Mouse (Mus musculus): ENCODE results near the gene Olfr1410.
A peak's percentile ranks its signal among the peaks of the same experiment; 100 is the strongest.

The Olfr1410 gene

DNA sequence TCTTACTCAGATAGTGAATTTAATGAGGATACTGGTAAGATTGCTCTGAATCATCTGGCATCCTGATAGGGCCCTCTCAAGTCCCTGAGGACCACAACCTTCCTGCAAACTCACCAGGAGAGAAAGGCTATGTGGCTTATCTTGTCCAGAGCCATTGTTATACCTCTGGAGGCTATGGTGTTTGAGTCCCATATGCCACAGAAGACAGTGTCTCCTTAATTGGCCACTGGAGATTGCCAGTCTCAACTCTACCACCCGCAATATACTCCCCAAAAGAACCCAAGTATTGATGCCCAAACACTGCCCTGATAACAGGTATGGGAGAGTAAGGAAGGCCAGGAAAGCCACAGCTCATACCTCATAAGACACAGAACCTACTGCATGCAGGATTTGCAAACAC, at the start of gene Olfr1410:
Gene Olfr1410 (plus strand): TSS at position 301 of the 400 bp plus-strand sequence.
- DNase-seq (ENCODE audit: low spot score): no peak

- no peak for DNase-seq (ENCODE audit: low spot score)
These were observed 34.6 kb upstream of the Olfr1410 start, which contains the start of gene Olfr1413 for GRCm38 (mm10) chr1:92571022-92571421. TSS of gene Olfr1413 (plus strand) at chr1:92571322.

GRCm38 (mm10) chr1:92585479-92585878, 20.1 kb upstream of the Olfr1410 start, which contains the start of gene Olfr1412:
TSS of gene Olfr1412 (plus strand) at chr1:92585779.
- no peak for DNase-seq (ENCODE audit: low spot score)

DNA sequence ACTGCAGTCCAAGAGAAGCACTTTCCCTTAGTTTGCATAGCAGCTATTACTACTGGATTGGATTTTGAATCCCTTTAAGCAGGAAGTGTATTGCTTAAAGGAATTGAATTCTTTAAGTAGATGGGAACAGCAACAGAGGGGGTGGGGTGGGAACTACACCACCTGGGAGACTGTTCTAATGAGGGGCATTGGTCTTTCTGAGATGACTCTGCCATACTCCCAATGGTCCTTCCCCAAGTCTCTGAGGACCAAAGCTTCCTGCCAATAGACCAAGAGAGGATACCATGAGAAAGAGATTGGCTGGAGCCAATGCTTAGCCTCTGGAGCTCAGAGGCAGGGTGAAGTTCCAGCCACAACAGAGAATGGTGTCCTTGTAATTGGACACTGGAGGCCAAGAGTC, 11.5 kb upstream of the Olfr1410 start, which contains the start of gene Olfr1411:
Gene Olfr1411 (plus strand): TSS at position 301 of the 400 bp plus-strand sequence.
- no peak for DNase-seq (ENCODE audit: low spot score)

DNA sequence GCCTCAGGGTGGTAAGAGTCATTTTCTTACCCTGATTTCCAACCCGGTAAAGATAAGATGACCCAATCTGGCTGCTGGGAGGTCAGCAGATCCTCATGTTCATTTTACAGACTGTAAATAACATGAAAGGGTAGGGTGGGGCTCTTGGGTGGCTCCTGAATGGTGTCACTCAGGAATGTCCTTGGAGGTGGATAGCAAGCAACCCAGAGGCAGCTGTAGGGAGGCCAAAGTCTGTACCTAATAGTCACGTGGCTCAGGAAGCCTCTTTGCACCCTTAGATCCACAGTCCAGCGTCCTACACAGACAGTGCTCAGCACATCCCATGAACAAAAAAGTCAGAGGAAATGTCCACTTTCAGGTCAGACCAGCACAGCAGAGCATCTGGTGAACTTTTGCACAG, 9.6 kb upstream of the Olfr1410 start:
- DNase-seq (ENCODE audit: low spot score): no peak

DNA sequence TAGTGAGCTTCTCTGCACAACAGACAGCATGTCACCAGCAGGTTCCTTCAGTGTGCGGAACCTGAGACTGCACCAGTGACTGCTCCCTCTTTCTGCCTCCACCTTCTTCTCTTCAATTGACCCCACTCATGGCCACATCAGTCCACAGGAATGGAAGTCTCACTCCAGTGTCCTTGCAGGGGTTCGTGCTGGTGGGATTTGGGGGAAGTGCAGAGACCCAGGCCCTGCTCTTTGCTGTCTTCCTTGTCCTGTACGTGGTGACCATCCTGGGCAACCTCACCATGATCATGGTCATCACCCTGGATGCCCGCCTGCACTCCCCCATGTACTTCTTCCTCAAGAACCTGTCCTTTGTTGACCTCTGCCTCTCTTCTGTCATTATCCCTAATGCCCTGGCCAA, 2.1 kb downstream of the Olfr1410 start:
- no peak for DNase-seq (ENCODE audit: low spot score)

DNA sequence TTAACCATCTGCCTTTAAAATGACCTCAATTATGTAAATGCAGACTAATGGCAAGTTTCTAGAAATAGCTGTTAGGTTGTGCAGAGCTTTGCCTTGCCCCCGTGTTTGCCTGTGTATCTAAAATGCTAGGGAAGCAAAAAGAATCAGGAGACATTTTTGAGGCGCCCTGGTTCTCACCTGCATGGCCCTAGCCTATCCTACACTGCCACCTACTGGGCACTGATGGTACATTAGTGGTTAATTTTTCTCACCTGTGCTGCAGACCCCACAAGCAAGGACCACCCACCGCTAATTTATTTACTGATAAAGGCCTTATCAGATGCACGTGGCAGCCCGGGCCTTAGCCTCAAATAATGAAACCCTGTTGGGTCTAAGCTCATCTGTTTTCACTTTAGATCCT, 5.4 kb downstream of the Olfr1410 start:
- peak; percentile 18 for DNase-seq (ENCODE audit: low spot score)

- no peak for DNase-seq (ENCODE audit: low spot score)
These were observed 7.6 kb downstream of the Olfr1410 start for GRCm38 (mm10) chr1:92613175-92613574.

DNA sequence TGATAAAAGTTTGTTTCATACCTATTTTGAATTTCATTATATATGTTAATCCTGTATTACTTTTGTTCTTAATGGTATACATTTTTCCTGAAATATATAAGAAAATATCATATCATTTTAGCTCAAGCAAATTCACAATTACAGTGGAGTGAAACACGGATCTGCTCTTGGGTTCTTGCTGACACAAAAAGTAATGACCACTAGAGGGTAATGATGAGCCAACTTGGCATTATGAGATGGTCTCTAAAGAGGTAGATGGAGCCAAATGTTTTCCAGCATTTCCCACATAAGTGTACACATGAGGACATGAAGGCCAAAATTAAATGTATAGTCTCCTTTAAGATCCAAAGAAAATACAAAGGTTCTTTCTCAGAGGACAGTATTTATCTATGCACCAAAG, 8.9 kb downstream of the Olfr1410 start:
- peak; percentile 14 for DNase-seq (ENCODE audit: low spot score)

- DNase-seq (ENCODE audit: low spot score): no peak
These were observed 10.5 kb downstream of the Olfr1410 start for GRCm38 (mm10) chr1:92616046-92616445.

DNA sequence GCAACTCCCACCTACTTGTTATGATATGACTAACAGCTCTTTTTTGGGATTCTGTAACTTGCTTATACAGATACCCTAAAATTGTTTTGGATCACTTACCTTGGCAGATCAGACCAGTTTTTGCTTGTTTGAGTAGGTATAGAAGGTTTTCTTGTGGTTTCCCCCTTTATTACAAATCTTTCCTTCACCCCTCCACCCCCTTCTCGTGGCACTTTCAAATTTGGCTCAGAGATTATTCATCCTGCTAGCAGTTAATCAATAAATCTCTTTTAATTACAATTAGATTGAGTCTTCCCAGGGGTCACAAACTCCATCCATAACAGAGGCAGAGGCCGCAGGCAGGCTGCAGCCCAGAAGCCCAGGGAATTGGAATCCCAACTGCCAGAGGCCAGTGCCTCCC, 11.9 kb downstream of the Olfr1410 start, which contains the start of gene Olfr12:
Gene Olfr12 (plus strand): TSS at position 301 of the 400 bp plus-strand sequence.
- DNase-seq (ENCODE audit: low spot score): no peak

GRCm38 (mm10) chr1:92618360-92618759, 12.8 kb downstream of the Olfr1410 start:
- no peak for DNase-seq (ENCODE audit: low spot score)

DNA sequence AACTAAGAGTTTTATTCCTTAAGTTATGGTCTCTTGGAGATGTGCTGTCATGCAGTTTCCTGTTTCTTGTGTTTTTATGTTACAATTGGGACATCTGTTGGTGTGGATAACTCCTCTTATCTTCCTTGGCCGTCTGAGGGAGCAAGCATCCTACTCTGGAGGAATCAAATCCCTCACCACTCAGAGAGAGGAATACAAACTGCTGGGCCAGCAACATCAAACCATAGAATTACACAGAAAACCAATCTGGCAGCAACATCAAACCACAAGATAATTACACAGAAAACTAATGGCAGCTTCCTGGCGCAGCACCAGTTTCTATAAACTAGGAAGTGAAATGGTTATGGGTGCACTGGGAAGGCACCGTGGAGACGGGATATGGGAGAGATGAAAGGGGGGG, 22.6 kb downstream of the Olfr1410 start:
- no peak for DNase-seq (ENCODE audit: low spot score)

GRCm38 (mm10) chr1:92632196-92632595, 26.6 kb downstream of the Olfr1410 start:
- no peak for DNase-seq (ENCODE audit: low spot score)

DNA sequence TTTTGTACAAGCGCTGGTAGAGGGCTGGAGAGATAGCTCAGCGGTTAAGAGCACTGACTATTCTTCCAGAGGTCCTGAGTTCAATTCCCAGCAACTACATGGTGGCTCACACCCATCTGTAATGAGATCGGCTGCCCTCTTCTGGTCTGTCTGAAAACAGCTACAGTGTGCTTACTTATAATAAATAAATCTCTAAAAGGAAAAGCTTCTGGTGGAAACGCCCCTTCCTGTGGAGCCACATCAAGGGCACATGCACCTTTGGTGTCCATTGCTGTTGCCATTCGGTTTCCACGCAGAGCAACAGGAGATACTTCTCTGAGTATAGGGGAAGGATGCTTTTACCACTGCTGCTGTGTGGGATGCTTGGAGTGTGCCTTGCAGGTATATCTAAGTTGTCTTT, 27.4 kb downstream of the Olfr1410 start:
- DNase-seq (ENCODE audit: low spot score): no peak

GRCm38 (mm10) chr1:92633726-92634125, 28.1 kb downstream of the Olfr1410 start:
- DNase-seq (ENCODE audit: low spot score): no peak

DNA sequence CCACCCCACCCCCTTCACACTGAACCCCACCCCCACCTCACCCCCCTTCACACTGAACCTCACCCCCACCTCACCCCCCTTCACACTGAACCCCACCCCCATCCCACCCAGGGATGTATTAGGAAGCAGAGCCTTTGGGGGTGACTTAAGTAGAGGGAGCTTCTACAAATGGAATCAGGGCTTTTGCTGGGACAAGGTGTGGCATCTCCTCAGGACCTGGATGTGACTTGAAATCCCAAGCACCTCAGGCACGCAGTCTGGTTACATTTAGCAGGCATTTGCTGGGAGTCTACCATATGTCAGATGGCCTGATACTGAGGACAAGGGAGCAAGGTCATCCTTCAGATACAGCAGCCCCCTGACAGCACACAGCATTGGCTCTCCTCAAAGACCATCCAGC, 29.0 kb downstream of the Olfr1410 start:
- DNase-seq (ENCODE audit: low spot score): no peak

- no peak for DNase-seq (ENCODE audit: low spot score)
These were observed 29.5 kb downstream of the Olfr1410 start for GRCm38 (mm10) chr1:92634976-92635599.

- no peak for DNase-seq (ENCODE audit: low spot score)
These were observed 30.4 kb downstream of the Olfr1410 start for GRCm38 (mm10) chr1:92636015-92636414.

DNA sequence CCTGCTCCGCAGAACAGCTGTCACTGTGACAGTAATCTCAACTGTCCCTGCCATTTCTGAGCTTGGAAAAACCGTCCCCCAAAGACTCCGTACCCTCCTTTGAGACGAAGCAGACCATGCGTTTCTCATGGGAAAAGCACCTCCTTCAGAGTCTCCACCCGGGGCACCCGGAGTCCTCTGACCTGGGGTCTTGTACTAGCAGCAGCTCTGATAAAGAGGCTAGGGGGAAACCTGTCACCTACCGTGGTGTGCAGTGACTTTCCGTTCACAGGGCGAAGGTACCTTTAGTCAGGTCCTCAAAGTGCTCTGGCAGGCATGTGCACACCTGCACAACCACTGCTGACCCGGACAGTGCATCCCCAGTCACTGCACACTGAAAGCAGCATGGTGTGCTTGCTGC, 31.1 kb downstream of the Olfr1410 start:
- DNase-seq (ENCODE audit: low spot score): no peak

DNA sequence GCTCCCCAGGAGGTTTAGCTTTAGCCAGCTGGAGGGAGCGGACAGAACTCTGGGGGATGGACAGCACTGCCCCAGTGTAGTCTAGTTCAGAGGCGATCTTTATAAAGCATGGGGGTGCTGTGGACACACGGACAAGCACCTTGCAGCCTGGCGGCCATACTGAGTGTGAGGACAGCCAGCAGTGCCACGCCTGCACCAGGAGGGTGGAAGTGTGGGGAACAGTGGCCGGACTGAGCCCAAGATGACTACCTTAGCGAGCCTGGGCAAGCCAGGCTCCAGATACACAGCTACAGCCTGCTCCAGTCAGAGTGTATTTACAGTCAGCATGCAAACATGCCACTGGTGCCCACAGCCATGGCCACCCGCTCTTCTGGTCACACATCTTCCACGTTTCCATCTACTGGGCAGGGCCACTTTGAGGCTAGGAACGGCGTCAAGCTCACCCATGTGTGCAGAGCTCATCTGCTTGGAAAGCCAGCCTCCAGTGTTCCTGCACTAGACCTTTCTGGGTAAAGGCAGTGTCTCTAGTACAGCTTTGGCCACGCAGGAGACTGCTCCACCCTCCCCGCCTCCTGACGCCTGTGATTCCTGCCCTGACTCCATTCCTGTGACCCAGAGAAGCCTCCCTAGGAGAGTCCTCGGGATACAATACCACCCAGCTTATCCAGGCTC, 32.1 kb downstream of the Olfr1410 start:
- DNase-seq (ENCODE audit: low spot score): no peak

DNA sequence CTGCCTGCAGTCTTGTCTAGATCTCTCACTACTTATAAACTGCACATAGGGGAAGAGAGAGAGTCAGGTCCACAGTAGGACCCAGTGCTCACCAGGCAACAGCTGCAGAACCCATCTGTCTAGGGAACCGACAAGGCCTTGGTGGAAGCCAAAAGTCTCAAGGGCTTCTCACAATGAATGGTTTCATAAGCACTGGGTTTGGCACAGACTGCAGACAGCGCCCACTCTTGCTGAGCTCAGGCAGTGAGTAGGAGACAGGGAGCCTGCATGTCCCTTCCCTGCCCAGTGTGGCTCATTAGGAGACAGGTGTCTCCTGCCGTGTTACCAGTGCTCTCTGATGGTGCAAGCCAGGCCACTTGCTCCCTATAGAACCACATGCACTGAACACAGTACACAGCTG, 32.6 kb downstream of the Olfr1410 start:
- DNase-seq (ENCODE audit: low spot score): no peak

GRCm38 (mm10) chr1:92638736-92639135, 33.2 kb downstream of the Olfr1410 start:
- DNase-seq (ENCODE audit: low spot score): no peak

DNA sequence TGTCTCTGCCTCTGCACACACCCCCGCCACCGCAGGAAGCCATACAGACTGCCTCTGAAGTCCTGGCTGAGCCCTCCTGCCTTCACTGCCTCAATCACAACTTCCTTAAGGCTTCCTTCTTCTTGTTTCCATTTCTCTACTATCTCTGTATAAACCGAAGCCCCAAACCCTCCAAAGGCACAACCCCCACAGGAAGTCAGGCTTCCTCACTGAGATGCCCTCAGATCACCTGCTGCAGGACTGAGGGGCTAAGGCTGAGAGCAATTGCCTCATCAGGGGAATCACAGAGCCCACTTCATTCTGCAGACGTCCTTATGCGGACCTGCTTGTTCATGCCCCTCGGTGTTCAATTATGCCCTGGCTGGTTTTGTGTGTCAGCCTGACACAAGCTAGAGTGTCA, 34.8 kb downstream of the Olfr1410 start:
- DNase-seq (ENCODE audit: low spot score): no peak

Data from lung, postnatal 25 days (tissue).